Mouse (Mus musculus): ENCODE results near the gene Cfap61. TPM values are rescaled to one million over a fixed set of nuclear protein-coding genes. Genes with fewer than 3 reads are reported as not detected.

Gene Cfap61
- polyA plus RNA-seq, 1 experiment from 2014 or later: 3.1 TPM

- no peak overlapping the region for H3K9ac ChIP-seq (ENCODE audit: low read length)
- no peaks in the 10 kb centered on the region for H3K36me3 ChIP-seq (ENCODE audit: control insufficient read depth, insufficient read depth, low read length)
- no peaks in the 10 kb centered on the region for H3K4me1 ChIP-seq (ENCODE audit: control insufficient read depth, insufficient read depth, low read length)
- H3K4me2 ChIP-seq (ENCODE audit: low read depth): no peak overlapping the region
- 87% methylated on average over 4 of the region's 4 CpGs for WGBS
- H3K27ac ChIP-seq (ENCODE audit: low read depth, low read length): no peak overlapping the region
- ATAC-seq (ENCODE audit: insufficient read depth, low FRiP score, low TSS enrichment) (no peak), DNase-seq (ENCODE audit: low spot score) (no peak)
- no peaks in the 10 kb centered on the region for H3K27me3 ChIP-seq (ENCODE audit: control insufficient read depth, insufficient read depth, low read length)
- H3K4me3 ChIP-seq (ENCODE audit: low read depth, low read length): no peak overlapping the region
- no peaks in the 10 kb centered on the region for H3K9me3 ChIP-seq (ENCODE audit: control insufficient read depth, low read length)
These were observed 116.8 kb downstream of the Cfap61 start for GRCm38 (mm10) chr2:146051334-146051733.

GRCm38 (mm10) chr2:146057123-146057522 lies 122.5 kb downstream of the Cfap61 start:
- no peak overlapping the region for H3K9ac ChIP-seq (ENCODE audit: low read length)
- no peaks in the 10 kb centered on the region for H3K36me3 ChIP-seq (ENCODE audit: control insufficient read depth, insufficient read depth, low read length)
- no peak overlapping the region for H3K27ac ChIP-seq (ENCODE audit: low read depth, low read length)
- H3K4me3 ChIP-seq (ENCODE audit: low read depth, low read length): no peak overlapping the region
- H3K4me2 ChIP-seq (ENCODE audit: low read depth): no peak overlapping the region
- DNase-seq (ENCODE audit: low spot score) (no peak), ATAC-seq (ENCODE audit: insufficient read depth, low FRiP score, low TSS enrichment) (no peak)
- WGBS: 38% methylated on average over 4 of the region's 4 CpGs
- no peaks in the 10 kb centered on the region for H3K27me3 ChIP-seq (ENCODE audit: control insufficient read depth, insufficient read depth, low read length)
- peaks cover 14% of the 10 kb centered on the region; the same call in 1 of the 2 replicates for H3K4me1 ChIP-seq (ENCODE audit: control insufficient read depth, insufficient read depth, low read length)
- no peaks in the 10 kb centered on the region for H3K9me3 ChIP-seq (ENCODE audit: control insufficient read depth, low read length)

GRCm38 (mm10) chr2:146058791-146059190 lies 124.2 kb downstream of the Cfap61 start:
- 63% methylated on average over 3 of the region's 3 CpGs for WGBS
- ATAC-seq (ENCODE audit: insufficient read depth, low FRiP score, low TSS enrichment): no peak
- Histone ChIP-seq H3K9ac (ENCODE audit: low read length) (no peak overlapping the region), H3K4me1 (ENCODE audit: control insufficient read depth, insufficient read depth, low read length) (peaks cover 24% of the 10 kb centered on the region), H3K4me2 (ENCODE audit: low read depth) (no peak overlapping the region), H3K4me3 (ENCODE audit: low read depth, low read length) (no peak overlapping the region), H3K27ac (ENCODE audit: low read depth, low read length) (no peak overlapping the region), H3K27me3 (ENCODE audit: control insufficient read depth, insufficient read depth, low read length) (no peaks in the 10 kb centered on the region), H3K36me3 (ENCODE audit: control insufficient read depth, insufficient read depth, low read length) (no peaks in the 10 kb centered on the region), H3K9me3 (ENCODE audit: control insufficient read depth, low read length) (no peaks in the 10 kb centered on the region)
- no peak for DNase-seq (ENCODE audit: low spot score)

- no peak for ATAC-seq (ENCODE audit: insufficient read depth, low FRiP score, low TSS enrichment)
- no peak overlapping the region for H3K9ac ChIP-seq (ENCODE audit: low read length)
- peaks cover 24% of the 10 kb centered on the region for H3K4me1 ChIP-seq (ENCODE audit: control insufficient read depth, insufficient read depth, low read length)
These were observed 127.1 kb downstream of the Cfap61 start for GRCm38 (mm10) chr2:146061421-146062300.

GRCm38 (mm10) chr2:146062330-146063092 lies 127.9 kb downstream of the Cfap61 start:
- Histone ChIP-seq H3K4me2 (ENCODE audit: low read depth) (peak overlapping the region; percentile 17; the same call in 1 of the 2 replicates), H3K27ac (ENCODE audit: low read depth, low read length) (peak overlapping the region; percentile 5), H3K27me3 (ENCODE audit: control insufficient read depth, insufficient read depth, low read length) (no peaks in the 10 kb centered on the region), H3K9ac (ENCODE audit: low read length) (no peak overlapping the region), H3K9me3 (ENCODE audit: control insufficient read depth, low read length) (no peaks in the 10 kb centered on the region), H3K36me3 (ENCODE audit: control insufficient read depth, insufficient read depth, low read length) (no peaks in the 10 kb centered on the region), H3K4me3 (ENCODE audit: low read depth, low read length) (no peak overlapping the region), H3K4me1 (ENCODE audit: control insufficient read depth, insufficient read depth, low read length) (peaks cover 24% of the 10 kb centered on the region)
- 21% methylated on average over 13 of the region's 13 CpGs for WGBS
- ATAC-seq (ENCODE audit: insufficient read depth, low FRiP score, low TSS enrichment) (peak; percentile 28; the same call in 1 of the 2 replicates), DNase-seq (ENCODE audit: low spot score) (no peak)

More at GRCm38 (mm10) chr2:146061421-146062300, 127.1 kb downstream of the Cfap61 start:
- 47% methylated on average over 16 of the region's 16 CpGs for WGBS
- H3K9me3 ChIP-seq (ENCODE audit: control insufficient read depth, low read length): no peaks in the 10 kb centered on the region
- no peak overlapping the region for H3K4me3 ChIP-seq (ENCODE audit: low read depth, low read length)
- H3K36me3 ChIP-seq (ENCODE audit: control insufficient read depth, insufficient read depth, low read length): no peaks in the 10 kb centered on the region
- peak overlapping the region; percentile 5; the same call in 1 of the 2 replicates for H3K27ac ChIP-seq (ENCODE audit: low read depth, low read length)
- peak overlapping the region; percentile 17; the same call in 1 of the 2 replicates for H3K4me2 ChIP-seq (ENCODE audit: low read depth)
- no peak for DNase-seq (ENCODE audit: low spot score)
- H3K27me3 ChIP-seq (ENCODE audit: control insufficient read depth, insufficient read depth, low read length): no peaks in the 10 kb centered on the region

- 45% methylated on average over 11 of the region's 11 CpGs for WGBS
- 0 out of 2 replicates have a peak, but pooled peaks have one; percentile 29 for ATAC-seq (ENCODE audit: insufficient read depth, low FRiP score, low TSS enrichment)
- peak; percentile 36 for DNase-seq (ENCODE audit: low spot score)
- Histone ChIP-seq H3K36me3 (ENCODE audit: control insufficient read depth, insufficient read depth, low read length) (no peaks in the 10 kb centered on the region), H3K4me3 (ENCODE audit: low read depth, low read length) (no peak overlapping the region), H3K4me2 (ENCODE audit: low read depth) (no peak overlapping the region), H3K27ac (ENCODE audit: low read depth, low read length) (peak overlapping the region; percentile 5), H3K4me1 (ENCODE audit: control insufficient read depth, insufficient read depth, low read length) (peaks cover 24% of the 10 kb centered on the region), H3K9me3 (ENCODE audit: control insufficient read depth, low read length) (no peaks in the 10 kb centered on the region), H3K9ac (ENCODE audit: low read length) (no peak overlapping the region), H3K27me3 (ENCODE audit: control insufficient read depth, insufficient read depth, low read length) (no peaks in the 10 kb centered on the region)
These were observed 128.8 kb downstream of the Cfap61 start for GRCm38 (mm10) chr2:146063093-146064074.

- WGBS: 39% methylated on average over 4 of the region's 4 CpGs
- ATAC-seq (ENCODE audit: insufficient read depth, low FRiP score, low TSS enrichment): no peak
- no peak overlapping the region for H3K27ac ChIP-seq (ENCODE audit: low read depth, low read length)
These were observed 132.8 kb downstream of the Cfap61 start for GRCm38 (mm10) chr2:146067364-146067763.

GRCm38 (mm10) chr2:146073300-146073699 lies 138.7 kb downstream of the Cfap61 start:
- no peaks in the 10 kb centered on the region for H3K9me3 ChIP-seq (ENCODE audit: control insufficient read depth, low read length)
- ATAC-seq (ENCODE audit: insufficient read depth, low FRiP score, low TSS enrichment): peak; percentile 53; the same call in 1 of the 2 replicates
- H3K4me2 ChIP-seq (ENCODE audit: low read depth): no peak overlapping the region
- no peaks in the 10 kb centered on the region for H3K4me1 ChIP-seq (ENCODE audit: control insufficient read depth, insufficient read depth, low read length)
- no peak overlapping the region for H3K4me3 ChIP-seq (ENCODE audit: low read depth, low read length)
- peak; percentile 33 for DNase-seq (ENCODE audit: low spot score)
- WGBS: 27% methylated on average over 6 of the region's 6 CpGs
- H3K27ac ChIP-seq (ENCODE audit: low read depth, low read length): no peak overlapping the region
- no peak overlapping the region for H3K9ac ChIP-seq (ENCODE audit: low read length)
- no peaks in the 10 kb centered on the region for H3K27me3 ChIP-seq (ENCODE audit: control insufficient read depth, insufficient read depth, low read length)
- no peaks in the 10 kb centered on the region for H3K36me3 ChIP-seq (ENCODE audit: control insufficient read depth, insufficient read depth, low read length)

More at GRCm38 (mm10) chr2:146067364-146067763, 132.8 kb downstream of the Cfap61 start:
- H3K4me2 ChIP-seq (ENCODE audit: low read depth): no peak overlapping the region
- peaks cover 7% of the 10 kb centered on the region for H3K4me1 ChIP-seq (ENCODE audit: control insufficient read depth, insufficient read depth, low read length)
- no peaks in the 10 kb centered on the region for H3K36me3 ChIP-seq (ENCODE audit: control insufficient read depth, insufficient read depth, low read length)
- no peaks in the 10 kb centered on the region for H3K27me3 ChIP-seq (ENCODE audit: control insufficient read depth, insufficient read depth, low read length)
- no peak for DNase-seq (ENCODE audit: low spot score)
- H3K9me3 ChIP-seq (ENCODE audit: control insufficient read depth, low read length): no peaks in the 10 kb centered on the region
- H3K4me3 ChIP-seq (ENCODE audit: low read depth, low read length): no peak overlapping the region
- H3K9ac ChIP-seq (ENCODE audit: low read length): no peak overlapping the region
